Mouse (Mus musculus) megakaryocyte, embryonic 14.5 days (primary cell): Measurements from ENCODE around the gene Mpdu1.

Experiments used
- FLI1 ChIP-seq: IDR thresholded peaks from 2 replicates; pipeline ENCODE4 v1.6.1; 2012; ENCODE audit warnings: low read length, inconsistent platforms, mixed read lengths
- GATA1 ChIP-seq: IDR thresholded peaks from 3 replicates; pipeline ENCODE4 v1.6.1; 2012; ENCODE audit warnings: mixed read lengths, low read length, inconsistent platforms, borderline replicate concordance

DNA sequence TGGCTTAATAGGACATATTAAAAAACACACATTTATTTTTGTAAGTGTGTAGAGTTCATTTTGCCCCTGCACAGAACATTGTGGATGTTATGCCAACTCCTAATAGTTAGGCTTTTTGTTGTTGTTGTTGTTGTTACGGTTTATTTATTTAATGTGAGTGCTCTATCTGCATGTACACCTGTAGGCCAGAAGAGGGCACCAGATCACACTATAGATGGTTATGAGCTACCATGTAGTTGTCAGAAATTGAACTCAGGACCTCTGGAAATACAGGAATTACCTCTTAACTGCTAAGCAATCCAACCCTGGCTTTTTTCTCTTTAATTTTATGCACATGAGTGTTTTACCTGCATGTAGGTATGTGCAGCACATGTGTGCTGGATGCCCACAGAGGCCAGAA, 32.6 kb downstream of the Mpdu1 start:
- TF ChIP-seq GATA1 (no peak), FLI1 (no peak)
